Mouse (Mus musculus) adrenal gland, postnatal 25 days (tissue): ENCODE data around the gene Olfr432. TPM values are rescaled to one million over a fixed set of nuclear protein-coding genes. Genes with fewer than 3 reads are reported as not detected.
"Not testable (repeated sequence)": the region's sequence is repeated elsewhere in the genome, so short reads cannot be mapped to it uniquely, and the experiment has no call there.

ENCODE experiments used
- DNase-seq: peaks from one replicate; pipeline ENCODE4 v3.0.0; 2021; ENCODE audit warnings: mixed read lengths
- long read RNA-seq: library from polyadenylated mRNA; stranded (forward); transcript quantifications from one replicate; pipeline ENCODE4 v2.0.0, GENCODE M21; 2021
- total RNA-seq: library from RNA; stranded (reverse); gene quantifications from 2 replicates; pipeline ENCODE4 v1.2.3, GENCODE M21; 2021

Gene Olfr432
- not detected in 2 replicates for total RNA-seq
- long read RNA-seq: 0 reads

DNA sequence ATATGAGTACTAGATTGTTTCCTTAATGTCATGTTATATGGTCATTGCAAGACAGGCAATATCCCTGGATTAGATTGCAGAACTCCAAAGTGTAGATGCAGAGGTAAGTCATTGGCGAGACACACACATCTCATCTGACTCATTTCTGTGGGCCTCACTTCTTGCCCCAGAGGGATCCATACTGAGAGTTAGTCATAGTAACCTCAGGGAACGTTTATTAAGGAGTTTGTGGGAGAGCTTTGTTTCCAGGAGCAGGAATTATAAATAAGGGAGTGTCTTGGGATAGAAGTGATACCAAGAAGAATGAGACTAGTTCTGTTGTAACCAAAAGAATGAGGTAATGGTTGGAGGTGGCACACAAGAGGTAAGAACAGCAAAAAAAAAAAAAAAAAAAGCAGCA, at the start of gene Olfr432:
Gene Olfr432, plus strand, starts transcription at position 313 of the 400 bp plus-strand sequence.
- no peak for DNase-seq

DNA sequence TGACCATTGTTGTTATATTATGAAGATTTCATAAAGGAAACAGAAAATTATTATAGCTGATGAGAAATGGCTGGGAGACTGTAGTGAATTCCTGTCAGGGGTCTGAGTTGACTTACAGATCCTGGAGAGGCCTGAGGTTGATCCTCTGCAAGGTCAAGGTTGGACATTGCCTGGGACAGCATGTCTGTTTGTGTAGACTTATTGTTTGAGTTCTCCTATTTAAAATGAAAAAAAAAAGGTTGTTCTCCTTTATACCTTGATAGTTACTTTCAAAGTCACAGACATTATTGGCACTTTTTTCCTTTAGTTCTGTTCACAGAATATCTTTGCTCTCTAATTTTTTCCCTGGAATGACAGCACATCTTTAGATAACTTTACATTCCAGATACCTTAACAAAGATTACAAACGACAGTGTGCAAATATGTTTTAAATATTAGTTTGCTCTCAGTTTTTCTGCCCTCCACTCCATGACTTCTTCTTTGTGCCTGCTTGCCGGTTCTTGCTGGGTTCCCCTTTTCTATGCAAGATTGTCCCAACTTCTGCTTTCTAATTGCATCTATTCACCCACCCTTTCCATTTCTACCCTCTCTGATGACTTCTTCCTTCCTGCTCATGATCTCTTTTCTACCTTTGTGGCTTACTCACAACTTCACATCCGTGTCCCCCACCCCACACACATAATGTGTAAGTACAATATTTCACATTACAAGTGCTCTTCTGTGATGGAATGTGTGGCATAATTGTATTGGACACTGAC, 44.5 kb upstream of the Olfr432 start:
- not testable (repeated sequence) for DNase-seq

DNA sequence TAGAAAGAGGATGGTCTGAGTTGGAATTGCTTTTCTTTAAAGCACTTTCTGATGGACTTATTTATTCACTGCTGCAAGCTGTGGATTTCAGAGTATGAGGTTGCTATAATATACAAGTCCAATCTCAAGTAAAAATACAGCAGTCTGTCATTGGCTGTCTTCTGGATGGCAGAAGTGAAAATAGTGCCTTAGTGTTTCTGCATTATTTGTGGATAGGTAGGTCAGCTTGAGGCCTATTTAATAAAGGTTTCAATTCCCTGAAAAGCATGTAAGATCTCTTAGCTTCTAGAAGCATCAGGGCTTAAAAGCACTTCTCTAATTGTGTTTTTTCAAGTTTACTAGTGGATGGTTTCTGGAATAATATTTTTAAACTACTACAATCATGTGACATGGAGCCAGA, 42.0 kb upstream of the Olfr432 start:
- not testable (repeated sequence) for DNase-seq

DNA sequence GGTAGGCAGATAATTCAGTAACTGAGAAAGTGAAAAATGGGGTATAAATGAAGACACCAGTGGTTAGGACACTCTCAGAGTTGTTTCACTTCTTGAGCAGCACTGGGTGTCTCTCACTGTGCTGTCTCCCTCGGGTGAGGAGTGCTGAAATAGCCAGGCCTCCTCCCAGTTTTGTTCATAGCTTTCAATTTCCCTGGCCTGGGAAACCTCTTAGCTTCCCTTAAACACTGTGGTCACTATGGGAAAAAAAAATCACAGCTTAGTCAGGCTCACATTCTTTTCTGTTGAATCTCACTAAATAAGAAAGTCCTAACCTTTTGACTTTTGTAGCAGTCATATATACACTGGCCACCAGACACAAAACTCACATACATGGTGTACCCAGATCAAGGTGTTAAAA, 17.3 kb upstream of the Olfr432 start, which contains the start of gene Ifi205:
Gene Ifi205, minus strand, starts transcription at position 113 of the 400 bp plus-strand sequence.
- no peak for DNase-seq

DNA sequence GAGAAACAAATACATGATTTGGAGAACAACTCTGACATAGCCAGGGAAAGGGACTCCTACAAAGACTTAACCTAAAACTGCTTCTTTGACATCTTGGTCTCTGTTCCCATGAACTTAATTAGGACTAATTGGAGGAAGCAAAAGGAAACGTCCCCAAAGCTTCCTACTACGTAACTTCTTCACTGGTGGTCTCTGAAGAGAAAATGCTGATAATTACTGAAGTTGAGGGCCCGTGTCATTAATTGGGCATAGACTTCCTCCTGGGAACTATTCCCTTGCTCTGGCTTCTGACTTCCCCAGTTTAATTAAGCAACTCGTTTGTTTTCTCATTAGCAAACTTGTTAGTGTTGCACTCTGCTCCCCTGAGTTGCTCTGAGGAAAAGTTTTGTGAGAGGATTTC, 13.2 kb upstream of the Olfr432 start:
- DNase-seq: no peak

DNA sequence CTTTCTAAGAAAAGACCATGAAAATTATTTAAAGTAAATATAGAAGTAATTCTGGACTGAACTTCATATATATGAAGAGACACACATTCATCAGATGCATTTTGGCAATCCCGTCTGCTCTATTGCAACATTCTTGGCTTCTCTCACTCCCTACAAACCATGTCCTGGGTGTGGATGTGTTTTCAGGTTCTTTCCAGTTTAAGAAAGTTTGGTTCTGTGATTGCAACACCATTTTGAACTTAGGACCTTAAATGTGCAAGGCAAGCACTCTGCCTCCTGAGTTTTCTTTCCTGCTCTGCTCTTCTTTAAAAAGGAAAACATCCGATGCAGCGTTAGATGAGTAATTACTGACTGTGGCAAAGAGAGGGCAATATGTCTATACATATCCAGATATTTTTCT, 10.5 kb upstream of the Olfr432 start:
- DNase-seq: no peak

DNA sequence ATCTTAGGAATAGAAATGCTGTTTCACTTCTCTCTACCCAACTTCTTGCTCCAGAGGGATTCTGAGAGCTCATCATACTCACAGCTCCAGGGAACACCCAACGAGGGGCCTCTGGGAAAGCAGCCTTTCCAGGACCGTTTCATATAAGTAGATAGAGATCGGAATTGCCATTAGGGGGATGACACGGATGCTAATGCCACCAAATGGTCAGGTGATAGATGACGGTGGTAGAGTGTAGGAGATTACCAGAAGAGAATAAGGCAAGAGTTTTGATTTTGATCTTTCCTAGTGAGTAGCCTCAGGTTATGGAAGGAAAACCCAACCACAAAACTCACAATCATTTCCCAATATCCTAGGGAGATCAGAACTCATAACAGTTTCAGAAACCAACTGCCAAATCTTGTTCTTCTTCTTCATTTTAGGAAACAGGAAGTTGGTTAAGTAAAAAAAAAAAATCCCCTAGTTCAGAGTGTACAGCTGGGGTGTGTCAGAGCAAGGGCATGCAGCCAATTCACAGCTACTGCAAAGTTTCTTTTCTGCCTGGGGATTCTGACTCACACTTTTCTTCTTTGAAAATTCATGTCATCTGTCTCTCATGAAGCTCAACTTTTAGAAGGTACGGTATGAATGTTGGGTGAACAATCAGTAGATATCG, 8.4 kb upstream of the Olfr432 start, which contains the start of gene Olfr433:
Gene Olfr433, plus strand, starts transcription at position 183 of the 655 bp plus-strand sequence.
- peak; percentile 9 for DNase-seq

DNA sequence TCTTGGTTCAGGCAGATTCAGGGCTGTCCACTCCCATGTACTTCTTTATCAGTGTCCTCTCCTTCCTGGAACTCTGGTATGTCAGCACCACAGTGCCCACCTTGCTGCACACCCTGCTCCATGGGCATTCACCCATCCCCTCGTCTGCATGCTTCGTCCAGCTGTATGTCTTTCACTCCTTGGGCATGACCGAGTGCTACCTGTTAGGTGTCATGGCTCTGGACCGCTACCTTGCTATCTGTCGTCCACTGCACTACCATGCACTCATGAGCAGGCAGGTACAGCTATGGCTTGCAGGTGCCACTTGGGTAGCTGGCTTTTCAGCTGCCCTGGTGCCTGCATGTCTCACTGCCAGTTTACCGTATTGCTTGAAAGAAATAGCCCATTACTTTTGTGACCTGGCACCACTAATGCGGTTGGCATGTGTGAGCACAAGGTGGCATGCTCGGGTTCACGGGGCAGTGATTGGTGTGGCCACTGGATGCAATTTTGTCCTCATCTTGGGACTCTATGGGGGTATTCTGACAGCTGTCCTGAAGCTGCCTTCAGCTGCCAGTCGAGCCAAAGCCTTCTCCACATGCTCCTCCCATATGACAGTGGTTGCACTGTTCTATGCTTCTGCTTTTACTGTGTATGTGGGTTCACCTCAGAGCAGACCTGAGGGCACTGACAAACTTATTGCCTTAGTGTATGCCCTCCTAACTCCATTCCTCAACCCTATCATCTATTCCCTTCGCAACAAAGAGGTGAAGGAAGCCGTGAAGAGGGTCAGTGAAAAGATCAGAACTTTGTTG, 6.7 kb upstream of the Olfr432 start:
- DNase-seq: not testable (repeated sequence)

DNA sequence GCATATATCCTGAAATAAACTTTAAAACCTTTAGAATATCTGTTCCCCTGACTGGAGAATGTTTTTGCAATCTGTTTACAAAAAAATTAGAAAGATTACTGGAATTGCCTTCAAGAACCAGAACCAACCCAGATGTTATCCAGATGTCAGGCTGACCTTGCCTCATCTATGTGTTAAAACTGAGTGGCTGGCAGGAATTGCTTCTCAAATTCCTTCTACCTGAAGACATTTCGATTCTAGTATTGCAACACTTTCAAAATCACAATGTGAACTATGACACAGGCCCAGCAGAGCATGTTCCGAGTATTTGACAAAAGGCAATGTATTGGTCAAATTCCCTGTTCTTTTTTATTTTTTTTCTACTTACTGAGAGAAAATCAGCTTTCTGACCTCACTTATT, 4.6 kb upstream of the Olfr432 start:
- DNase-seq: no peak

DNA sequence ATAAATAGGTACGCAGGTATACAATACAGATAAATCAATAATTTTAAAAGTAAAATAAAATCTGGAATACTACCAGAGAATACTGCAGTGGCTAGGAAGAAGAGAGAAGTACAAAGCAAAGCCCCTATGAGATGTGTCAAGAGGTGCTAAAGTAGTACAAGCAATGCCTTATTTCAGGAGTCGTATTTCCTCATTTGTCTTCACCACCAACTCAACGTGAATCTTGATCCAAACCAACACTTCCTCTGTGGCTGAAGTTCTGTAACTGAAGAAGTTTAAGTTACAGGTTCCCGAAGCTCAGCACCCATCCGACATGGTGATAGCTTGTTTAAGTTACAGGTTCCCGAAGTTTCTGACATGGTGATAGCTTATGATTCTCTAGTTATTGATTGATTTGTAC, 778 bp upstream of the Olfr432 start:
- DNase-seq: not testable (repeated sequence)

DNA sequence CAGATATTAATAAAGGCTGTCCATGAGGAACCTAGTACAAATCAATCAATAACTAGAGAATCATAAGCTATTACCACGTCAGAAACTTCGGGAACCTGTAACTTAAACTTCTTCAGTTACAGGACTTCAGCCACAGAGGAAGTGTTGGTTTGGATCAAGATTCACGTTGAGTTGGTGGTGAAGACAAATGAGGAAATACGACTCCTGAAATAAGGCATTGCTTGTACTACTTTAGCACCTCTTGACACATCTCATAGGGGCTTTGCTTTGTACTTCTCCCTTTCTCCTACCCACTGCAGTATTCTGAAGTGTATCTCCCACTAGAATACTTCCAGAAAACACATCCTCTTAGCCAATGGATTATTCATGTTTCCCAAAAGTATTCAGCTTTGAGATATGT, 352 bp downstream of the Olfr432 start:
- DNase-seq: not testable (repeated sequence)

DNA sequence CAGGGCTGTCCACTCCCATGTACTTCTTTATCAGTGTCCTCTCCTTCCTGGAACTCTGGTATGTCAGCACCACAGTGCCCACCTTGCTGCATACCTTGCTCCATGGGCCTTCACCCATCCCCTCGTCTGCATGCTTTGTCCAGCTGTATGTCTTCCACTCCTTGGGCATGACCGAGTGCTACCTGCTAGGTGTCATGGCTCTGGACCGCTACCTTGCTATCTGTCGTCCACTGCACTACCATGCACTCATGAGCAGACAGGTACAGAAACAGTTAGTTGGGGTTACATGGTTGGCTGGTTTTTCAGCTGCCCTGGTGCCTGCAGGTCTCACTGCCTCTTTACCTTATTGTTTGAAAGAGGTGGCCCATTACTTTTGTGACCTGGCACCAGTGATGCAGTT, 1.5 kb downstream of the Olfr432 start:
- no peak for DNase-seq

DNA sequence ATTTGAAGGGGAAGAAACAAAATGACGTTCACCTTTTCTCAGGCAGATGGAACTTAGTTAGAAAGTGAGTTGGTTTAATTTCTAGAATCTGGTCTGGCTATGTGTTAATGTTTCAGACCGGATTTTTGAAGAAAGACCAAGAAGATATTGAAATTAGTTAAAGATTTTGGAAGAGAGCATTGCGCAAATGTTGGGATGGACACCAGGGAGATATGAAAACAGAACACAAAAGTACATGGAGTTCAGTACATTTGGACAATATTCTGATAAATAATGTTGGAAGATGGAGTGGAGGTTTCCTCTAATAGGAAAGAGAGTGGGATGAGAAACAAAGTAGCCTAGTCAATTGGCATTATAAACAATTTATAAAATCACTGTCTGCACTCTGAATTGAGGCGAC, 2.5 kb downstream of the Olfr432 start:
- no peak for DNase-seq

DNA sequence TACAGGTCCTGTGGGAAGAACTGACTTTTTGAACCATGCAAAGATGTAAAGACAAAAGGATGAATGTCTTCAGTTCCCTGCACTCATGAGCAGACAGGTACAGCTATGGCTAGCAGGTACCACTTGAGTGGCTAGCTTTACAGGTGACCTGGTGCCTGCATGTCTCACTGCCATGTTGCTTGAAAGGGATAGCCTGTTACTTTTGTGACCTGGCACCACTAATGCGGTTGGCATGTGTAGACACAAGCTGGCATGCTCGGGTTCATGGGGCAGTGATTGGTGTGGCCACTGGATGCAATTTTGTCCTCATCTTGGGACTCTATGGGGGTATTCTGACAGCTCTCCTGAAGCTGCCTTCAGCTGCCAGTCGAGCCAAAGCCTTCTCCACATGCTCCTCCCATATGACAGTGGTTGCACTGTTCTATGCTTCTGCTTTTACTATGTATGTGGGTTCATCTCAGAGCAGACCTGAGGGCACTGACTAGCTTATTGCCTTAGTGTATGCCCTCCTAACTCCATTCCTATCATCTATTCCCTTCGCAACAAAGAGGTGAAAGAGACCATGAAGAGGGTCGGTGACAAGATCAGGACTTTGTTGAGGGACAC, 3.0 kb downstream of the Olfr432 start:
- no peak for DNase-seq

DNA sequence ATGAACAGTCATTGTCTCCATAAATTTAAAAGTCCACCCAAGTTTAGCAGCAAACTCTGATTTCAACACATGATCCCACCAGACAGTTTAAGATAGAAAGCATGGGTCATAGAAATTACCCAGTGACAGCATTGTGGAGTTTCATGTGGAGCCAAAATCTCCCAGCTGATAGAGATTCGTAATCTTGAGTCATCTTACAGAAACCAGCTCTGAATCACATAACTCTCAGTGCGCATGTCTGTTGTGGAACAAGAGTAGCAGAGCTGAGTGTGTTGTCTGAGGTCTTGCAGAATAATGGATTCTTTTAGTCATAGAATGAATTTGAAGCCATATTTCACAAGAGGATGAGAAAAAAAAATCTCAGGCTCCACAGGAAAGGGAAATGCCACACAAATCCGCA, 4.0 kb downstream of the Olfr432 start:
- DNase-seq: no peak

DNA sequence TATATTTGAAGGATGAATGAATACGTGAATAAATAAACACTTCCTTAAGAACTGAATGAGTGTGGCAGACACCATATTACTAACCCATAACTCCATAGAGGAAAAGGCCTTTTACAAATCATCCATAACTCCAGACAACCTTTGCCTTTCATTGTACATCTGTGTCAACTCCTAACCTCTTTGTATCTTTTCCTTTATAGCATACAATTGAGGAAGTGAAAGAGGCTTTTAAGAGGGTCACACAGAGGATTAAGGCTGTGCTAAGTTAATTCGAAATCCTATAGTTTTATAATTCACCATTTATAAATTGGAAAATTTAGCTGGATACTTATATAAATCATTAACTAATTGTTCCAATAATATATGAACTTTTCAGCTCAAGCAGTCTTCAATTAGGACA, 6.2 kb downstream of the Olfr432 start:
- no peak for DNase-seq

DNA sequence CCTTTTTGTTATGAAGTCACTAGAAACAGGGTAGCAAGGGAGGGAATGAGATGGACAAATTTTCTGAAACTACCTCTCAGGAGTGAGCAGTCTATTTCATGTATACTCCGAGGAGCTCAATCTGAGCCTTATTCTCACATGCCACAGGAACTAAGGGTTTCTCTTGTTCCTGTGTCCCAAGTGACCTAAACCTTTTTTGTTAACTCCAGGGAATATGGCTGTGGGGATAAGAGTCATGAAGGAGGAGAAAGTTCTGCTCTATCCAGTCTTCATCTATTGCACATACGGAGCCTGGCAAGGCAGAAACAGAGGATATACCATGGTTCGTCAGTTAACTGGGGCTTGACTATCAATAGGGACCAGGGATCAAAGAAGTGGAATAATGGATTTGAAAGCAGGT, 17.3 kb downstream of the Olfr432 start, which contains the start of gene Olfr430:
Gene Olfr430, plus strand, starts transcription at position 301 of the 400 bp plus-strand sequence.
- DNase-seq: no peak

DNA sequence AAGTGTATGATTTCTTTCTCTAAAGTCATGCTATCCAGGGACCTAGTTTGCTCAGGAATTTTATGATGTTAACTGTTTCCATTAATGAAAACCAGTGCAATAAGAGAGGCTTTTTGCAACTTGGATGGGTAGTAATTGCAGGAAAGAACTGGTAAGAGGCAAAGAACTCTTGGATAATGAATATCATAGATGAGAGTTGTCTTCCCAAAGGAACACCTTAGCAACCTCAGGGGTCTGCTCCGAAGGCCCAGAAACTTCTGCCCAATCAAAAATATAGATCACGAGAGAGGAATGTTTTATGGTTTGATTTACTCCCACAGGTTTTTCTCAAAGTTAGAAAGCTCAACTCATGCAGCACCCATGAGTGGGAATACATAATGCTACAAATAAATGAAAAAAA, 35.0 kb downstream of the Olfr432 start, which contains the start of gene Olfr429:
Gene Olfr429, plus strand, starts transcription at position 301 of the 400 bp plus-strand sequence.
- DNase-seq: no peak

DNA sequence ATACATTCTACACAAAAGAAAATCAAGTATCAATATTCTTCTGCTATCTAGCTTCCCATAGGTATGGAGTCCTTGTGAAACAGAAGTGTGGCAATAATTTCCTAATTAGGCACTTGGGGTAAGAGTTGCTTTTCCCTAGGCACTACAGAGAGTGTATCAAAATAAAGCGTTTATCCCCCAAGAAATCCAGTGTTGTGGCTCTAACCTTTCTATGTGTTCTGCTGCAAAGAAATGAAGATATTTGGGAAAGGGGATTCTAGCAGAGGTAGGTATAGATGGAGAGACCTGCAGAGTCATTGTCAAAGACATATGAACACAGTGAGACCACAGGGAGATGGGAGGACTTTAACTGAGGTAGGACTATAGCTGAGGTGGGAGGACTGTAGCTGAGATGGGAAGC, 47.6 kb downstream of the Olfr432 start, which contains the start of gene Olfr427:
Gene Olfr427, plus strand, starts transcription at position 301 of the 400 bp plus-strand sequence.
- no peak for DNase-seq

DNA sequence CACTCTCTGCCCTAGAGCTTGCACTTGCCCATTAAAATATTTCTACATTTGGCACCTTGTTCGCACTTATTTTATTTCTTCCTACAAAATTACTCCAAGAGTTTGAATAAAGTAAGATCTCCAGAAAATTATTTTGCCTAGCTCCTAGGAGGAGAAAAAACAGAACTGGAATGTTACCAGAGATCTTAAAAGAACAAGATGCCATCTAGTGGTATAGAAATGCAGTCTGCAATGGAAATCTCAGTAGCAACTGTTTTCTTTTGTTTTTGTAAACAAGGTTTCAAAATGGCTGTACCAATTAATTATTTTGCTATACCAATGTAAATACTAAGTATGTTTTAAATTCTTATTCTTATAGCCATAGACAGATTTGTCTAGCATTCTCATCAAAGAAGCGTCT, 54.7 kb downstream of the Olfr432 start:
- DNase-seq: no peak
